In genomic region chr13:90546288-90547035, GRCm38 (mm10) we compare ENCODE assay signal across 17 mouse cellular contexts.
"Had no signal": no experiment of that assay in that cellular context is flagged by ENCODE, and none has a peak within 500 bp of the region (broad histone marks: within the 10 kb centered on the region; RNA-seq: fewer than 3 reads in every experiment).

No protein-coding gene starts in this region.

- H3K27ac ChIP-seq: intestine, embryonic 15.5 days; kidney, postnatal 0 days; layer of hippocampus, adult 2 months; limb, embryonic 15.5 days; liver, embryonic 12.5 days; macrophage; neural tube, embryonic 13.5 days; stomach, embryonic 15.5 days had no signal

- H3K36me3 ChIP-seq: intestine, embryonic 15.5 days; limb, embryonic 15.5 days; liver, embryonic 12.5 days; neural tube, embryonic 13.5 days; stomach, embryonic 15.5 days had no signal

- H3K9me3 ChIP-seq: intestine, embryonic 15.5 days; limb, embryonic 15.5 days; liver, embryonic 12.5 days; megakaryocyte, embryonic 14.5 days; neural tube, embryonic 13.5 days; stomach, embryonic 15.5 days had no signal

- H3K9ac ChIP-seq: intestine, embryonic 15.5 days; limb, embryonic 15.5 days; liver, embryonic 12.5 days; lung, embryonic 14.5 days; neural tube, embryonic 13.5 days; stomach, embryonic 15.5 days had no signal

- H3K27me3 ChIP-seq: intestine, embryonic 15.5 days; limb, embryonic 15.5 days; liver, embryonic 12.5 days; megakaryocyte, embryonic 14.5 days; neural tube, embryonic 13.5 days; stomach, embryonic 15.5 days had no signal

- H3K4me1 ChIP-seq: intestine, embryonic 15.5 days; limb, embryonic 15.5 days; liver, embryonic 12.5 days; megakaryocyte, embryonic 14.5 days; neural tube, embryonic 13.5 days; stomach, embryonic 15.5 days had no signal

- ATAC-seq: intestine, embryonic 15.5 days; liver, embryonic 12.5 days had no signal

- DNase-seq: kidney, adult 18-20 months; kidney, postnatal 4 days; lung, embryonic 14.5 days; lung, postnatal 10 days; midbrain, embryonic 14.5 days; retina, postnatal 1 day; thymus, adult 2 months; thymus, postnatal 25 days had no signal

- H3K4me2 ChIP-seq: intestine, embryonic 15.5 days; limb, embryonic 15.5 days; liver, embryonic 12.5 days; lung, embryonic 14.5 days; neural tube, embryonic 13.5 days; stomach, embryonic 15.5 days had no signal

- H3K4me3 ChIP-seq: intestine, embryonic 15.5 days; layer of hippocampus, adult 2 months; limb, embryonic 15.5 days; liver, embryonic 12.5 days; megakaryocyte, embryonic 14.5 days; neural tube, embryonic 13.5 days; stomach, embryonic 15.5 days had no signal
